Mouse (Mus musculus): ENCODE measurements around the gene Evc.

Gene Evc

DNA sequence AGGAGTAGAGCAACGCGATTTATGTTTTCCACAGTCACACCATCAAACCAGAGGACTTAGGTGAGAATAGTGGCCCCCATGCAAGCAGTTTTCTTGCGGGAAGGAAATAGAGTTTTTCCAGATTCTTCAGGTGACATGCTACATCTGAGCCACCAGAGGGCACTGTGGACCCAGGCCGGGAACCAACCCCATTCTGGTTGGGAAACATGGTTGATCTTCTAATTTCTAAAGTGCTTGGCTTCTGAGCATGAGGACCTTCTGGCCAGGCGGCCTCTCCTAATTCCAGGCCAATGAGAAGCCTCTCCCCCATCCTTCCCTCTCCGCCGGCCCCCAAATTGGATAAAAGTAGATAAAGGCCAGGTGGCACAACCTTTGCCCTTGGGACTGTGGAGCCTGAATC, 38.3 kb downstream of the Evc start:
- DNase-seq, result no peak

DNA sequence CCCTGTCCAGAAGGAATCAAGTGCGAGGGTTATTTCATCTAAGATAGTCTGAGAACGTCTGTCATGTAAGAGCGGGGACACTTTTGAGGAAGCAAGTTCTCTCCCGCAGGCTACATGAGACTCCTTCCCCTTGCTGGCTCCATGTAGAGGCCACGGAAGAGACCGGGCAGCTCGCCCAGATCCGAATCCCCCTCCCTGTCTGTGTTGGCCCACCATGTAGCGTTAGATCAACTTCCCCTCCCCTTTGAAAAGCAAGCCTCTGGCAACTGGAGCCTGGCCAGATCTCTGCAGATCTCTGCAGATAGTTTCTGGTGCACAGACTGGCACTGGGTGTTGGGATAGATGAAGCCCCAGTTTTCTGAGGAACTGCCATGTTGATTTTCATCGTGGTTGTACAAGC, 40.0 kb downstream of the Evc start:
- DNase-seq, result no peak

DNA sequence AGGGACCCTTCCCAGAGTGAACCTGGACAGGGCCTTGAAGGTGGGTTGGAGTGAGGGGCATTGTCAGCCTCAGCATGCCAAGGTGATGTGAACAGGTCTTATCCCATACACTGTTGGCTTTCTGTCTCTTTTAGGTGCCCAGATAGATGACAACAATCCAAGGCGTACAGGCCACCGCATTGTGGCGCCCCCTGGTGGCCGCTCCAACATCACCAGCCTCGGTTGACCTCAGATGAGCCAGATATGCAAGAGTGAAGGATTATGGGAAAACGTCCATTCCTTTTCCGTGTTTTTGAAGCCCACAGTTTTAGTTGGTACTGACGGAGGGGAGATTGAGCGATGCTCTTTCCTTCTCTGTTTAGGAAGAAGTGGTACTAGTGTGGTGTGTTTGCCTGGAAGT, 45.7 kb downstream of the Evc start:
- no peak for DNase-seq

GRCm38 (mm10) chr5:37289236-37289635, 47.5 kb downstream of the Evc start:
- peak; percentile 12 to 29 for DNase-seq

DNA sequence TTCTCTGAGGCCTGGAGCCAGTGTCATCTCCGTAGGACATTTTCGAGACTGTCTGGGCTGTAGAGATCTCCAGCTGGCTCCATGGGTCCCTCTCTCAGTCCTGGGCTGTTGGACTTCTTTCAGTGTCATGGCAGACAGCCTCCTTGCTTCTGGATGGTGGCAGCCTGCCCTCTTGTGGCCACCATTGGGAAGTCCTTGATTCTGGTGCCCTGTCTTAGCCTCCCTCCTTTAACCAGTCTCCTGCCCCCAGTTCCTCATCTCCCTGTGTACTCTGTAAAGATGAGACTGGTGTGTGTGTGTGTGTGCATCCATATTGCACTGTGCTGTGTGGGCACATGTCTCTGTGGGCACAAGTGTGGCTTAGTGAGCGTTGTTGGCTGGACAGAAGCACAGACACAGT, 48.3 kb downstream of the Evc start:
- DNase-seq, result peak; percentile 16 to 41

DNA sequence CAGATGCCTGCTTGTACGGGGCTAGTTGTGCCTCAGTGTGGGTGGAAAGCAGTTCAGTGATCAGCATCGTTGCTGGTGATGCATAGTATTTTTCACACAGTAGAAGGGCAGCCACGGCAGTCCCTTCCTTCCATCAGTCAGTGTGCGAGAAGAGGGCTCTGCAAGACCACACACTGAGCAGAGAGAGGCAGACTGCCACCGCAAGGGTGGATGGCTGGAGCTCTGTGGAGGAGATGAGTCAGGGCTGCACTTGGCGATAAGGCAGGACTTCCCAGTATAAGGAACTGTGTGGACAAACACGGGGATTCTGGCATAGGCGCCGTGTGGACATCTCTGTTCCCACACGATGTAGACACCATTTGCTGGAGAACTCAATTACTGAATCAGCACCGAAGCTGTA, 55.7 kb downstream of the Evc start:
- DNase-seq, result no peak

- no peak for DNase-seq
Measured at GRCm38 (mm10) chr5:37263816-37264215, 72.9 kb downstream of the Evc start.

GRCm38 (mm10) chr5:37261734-37262133, 75.0 kb downstream of the Evc start:
- no peak for DNase-seq

DNA sequence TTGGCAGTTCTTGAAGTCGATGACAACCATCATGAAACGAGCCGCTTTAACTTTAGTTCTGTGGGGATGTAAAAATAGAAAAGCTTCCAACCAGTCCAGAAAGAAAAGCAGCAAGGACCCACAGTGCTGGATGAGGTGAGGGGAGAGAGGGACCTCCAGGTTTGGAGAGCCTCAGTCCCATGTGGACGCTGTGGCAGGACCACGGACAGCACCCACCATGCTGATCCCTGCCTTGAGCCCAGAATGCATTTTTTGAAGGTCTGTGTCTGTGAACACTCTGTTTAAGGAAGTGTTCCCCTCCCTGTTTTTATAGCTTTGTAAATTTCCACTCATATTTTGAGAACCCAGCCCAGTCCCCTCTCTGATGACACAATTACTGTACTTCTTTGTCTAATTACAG, 79.5 kb downstream of the Evc start:
- no peak for DNase-seq

DNA sequence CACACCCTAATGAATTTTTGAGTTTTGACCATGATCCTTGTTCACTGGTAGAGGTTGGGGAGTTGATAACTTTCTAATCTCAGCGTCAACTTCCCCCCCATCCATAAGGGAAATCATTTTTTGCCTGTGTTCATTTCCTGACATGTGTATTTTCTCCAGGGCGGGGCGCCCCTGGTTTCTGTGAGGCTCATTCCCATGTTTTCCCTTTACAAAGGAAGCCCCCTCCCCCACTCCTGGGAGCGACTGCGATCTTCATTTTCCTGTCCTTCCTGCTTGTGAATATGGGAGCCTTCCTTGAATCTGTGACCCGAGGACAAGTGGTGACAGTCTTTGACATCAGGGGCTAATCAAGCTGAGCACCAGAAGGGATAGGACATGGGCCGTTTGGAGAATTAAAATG, 79.9 kb downstream of the Evc start:
- DNase-seq, result no peak

DNA sequence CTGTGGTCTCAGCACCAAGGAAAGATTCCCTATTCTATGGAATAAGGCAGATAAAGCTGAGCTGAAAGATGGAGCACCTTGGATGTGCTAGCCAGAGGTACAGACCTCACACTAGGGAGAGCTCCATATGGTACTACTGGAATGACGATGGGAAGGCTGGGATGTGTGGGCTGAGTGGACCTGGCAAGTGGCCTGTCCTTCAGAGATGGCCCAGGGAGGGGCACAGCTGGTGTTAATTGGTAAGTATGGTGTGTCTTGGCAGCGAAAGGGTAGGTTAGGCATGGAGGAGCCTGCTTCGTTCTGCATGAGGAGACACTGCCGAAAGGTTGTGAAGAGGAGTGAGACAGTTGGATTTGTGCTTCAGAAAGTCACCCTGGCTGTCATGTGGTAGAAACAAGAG, 82.2 kb downstream of the Evc start:
- DNase-seq, result no peak

GRCm38 (mm10) chr5:37252101-37252804, 84.4 kb downstream of the Evc start:
- no peak for DNase-seq

GRCm38 (mm10) chr5:37251596-37251995, 85.1 kb downstream of the Evc start:
- no peak for DNase-seq

- DNase-seq, result no peak
Measured at GRCm38 (mm10) chr5:37248870-37249269, 87.8 kb downstream of the Evc start.

DNA sequence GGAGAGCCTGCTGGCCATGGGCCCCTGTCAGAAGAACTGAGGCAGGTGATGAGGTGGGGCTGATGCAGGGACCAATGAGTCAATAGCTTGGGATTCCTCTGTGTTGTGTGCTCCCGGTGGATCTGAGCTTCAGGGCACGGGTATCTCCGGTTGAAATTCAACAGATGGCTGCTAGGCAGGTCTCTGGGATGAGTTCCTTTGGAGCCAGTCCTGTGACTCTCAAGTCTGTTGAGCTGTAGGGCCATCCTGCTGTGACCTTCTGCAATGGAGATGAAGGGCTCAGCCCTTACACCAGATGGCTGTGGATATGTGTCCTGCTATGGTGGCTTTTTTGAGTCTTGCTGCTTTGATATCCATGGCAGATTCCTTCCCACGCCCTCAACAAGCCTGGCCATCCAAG, 89.2 kb downstream of the Evc start:
- no peak for DNase-seq

- DNase-seq, result no peak
Measured at GRCm38 (mm10) chr5:37246138-37246910, 90.4 kb downstream of the Evc start.

- DNase-seq, result no peak
Measured at GRCm38 (mm10) chr5:37245651-37246050, 91.0 kb downstream of the Evc start.

DNA sequence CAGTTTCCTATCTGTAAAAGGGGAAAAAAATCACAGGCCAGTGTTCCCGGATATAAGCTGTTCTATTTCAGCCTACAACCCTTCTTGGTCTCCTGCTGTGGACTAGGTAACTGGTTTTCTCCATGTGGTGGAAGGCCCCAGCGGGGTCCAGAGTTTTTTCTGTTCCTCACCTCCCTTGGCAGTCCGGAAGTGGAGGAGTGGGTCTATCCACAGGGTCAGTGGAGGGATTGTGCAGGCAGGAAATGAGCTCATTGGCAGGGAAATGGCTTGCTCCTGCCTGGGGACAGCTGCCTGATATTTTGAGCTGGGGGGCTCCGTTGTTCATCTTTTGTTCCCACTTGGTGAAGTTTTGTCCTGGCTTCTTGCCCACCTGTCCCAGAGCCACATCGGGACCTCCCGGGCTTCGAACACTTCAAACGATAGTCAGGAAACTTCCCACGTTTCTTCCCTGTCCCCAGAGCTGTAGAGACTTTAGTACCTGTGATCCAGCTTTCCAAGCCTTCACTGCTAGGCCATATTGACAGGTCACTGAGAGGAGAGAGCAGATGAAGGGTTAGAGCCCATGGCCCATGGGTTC, 91.9 kb downstream of the Evc start:
- no peak for DNase-seq

- DNase-seq, result no peak
Measured at GRCm38 (mm10) chr5:37244161-37244560, 92.5 kb downstream of the Evc start.

- DNase-seq, result peak; percentile 22 to 41
Measured at GRCm38 (mm10) chr5:37243169-37243886, 93.4 kb downstream of the Evc start.

DNA sequence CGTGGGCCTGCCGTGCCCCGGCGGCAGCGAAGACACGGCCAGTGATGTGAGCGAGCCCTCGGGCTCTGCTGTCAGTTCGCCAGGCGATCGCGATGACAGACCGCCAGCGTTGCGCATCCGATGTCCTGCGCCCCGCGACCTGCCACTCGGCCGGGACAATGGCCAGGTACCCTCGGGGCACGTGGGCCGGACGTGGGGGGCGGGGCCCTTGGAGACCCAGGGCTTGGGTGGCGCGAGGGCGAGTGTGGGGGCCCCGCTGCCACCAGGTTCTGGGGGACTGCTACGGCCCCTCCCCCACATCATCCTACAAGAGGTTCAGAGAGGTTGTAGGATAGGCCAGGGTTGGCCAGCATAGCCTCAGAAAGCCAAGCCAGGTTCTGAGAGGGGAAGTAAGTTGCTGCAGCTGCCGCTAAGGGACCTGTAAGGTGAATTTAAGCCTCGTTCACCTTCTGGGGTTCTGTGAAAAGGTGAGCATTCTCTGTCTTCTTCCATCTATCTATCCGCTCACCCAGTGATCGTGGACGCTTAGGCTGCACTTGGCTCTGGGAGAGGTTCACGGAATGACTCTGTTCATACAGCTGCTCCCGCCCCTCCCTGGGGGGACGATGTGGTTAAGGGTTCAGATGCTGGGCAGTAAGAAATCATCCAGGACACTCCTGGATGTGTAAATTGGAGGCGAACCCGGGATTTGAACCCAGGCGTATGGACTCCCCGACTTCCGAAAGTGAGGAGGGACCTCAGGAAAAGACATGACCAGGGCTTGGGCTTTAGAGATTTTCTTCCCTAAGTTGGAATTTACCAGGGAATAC, 94.1 kb downstream of the Evc start:
- DNase-seq, result no peak

GRCm38 (mm10) chr5:37241651-37242151, 95.0 kb downstream of the Evc start, which contains the start of gene Crmp1:
Crmp1 (plus strand) TSS chr5:37241940.
- DNase-seq, result peak in 1 of 2 experiments; percentile 11
